Mouse (Mus musculus): ENCODE measurements at regions not wholly inside any gene's neighbourhood (a gene's known extent, or its start where the extent isn't known, plus 50 kb on each side); places are given as distances from the start of the nearest gene placed in this dataset.

- no peak for DNase-seq (ENCODE audit: inconsistent age in 2 of 2, low spot score in 1 of 2)
Observed at GRCm38 (mm10) chr8:104008756-104009155, 92.7 kb upstream of the Cdh5 start.

GRCm38 (mm10) chr8:104009306-104009705, 92.1 kb upstream of the Cdh5 start:
- DNase-seq (ENCODE audit: inconsistent age in 2 of 2, low spot score in 1 of 2): peak; percentile 46 to 82

GRCm38 (mm10) chr8:104022231-104022630, 79.2 kb upstream of the Cdh5 start:
- DNase-seq (ENCODE audit: inconsistent age in 2 of 2, low spot score in 1 of 2): no peak

GRCm38 (mm10) chr8:104022691-104023509, 78.5 kb upstream of the Cdh5 start:
- no peak for DNase-seq (ENCODE audit: inconsistent age in 2 of 2, low spot score in 1 of 2)

- DNase-seq (ENCODE audit: inconsistent age in 2 of 2, low spot score in 1 of 2): peak; percentile 18 to 72
Observed at GRCm38 (mm10) chr8:104027161-104027821, 74.1 kb upstream of the Cdh5 start.

- DNase-seq (ENCODE audit: inconsistent age in 2 of 2, low spot score in 1 of 2): peak; percentile 81 to 92
Observed at GRCm38 (mm10) chr8:104028626-104029025, 72.8 kb upstream of the Cdh5 start.

- DNase-seq (ENCODE audit: inconsistent age in 2 of 2, low spot score in 1 of 2): peak in 1 of 2 experiments; percentile 66
Observed at GRCm38 (mm10) chr8:104032179-104032578, 69.2 kb upstream of the Cdh5 start.

GRCm38 (mm10) chr8:104033148-104033547, 68.3 kb upstream of the Cdh5 start:
- no peak for DNase-seq (ENCODE audit: inconsistent age in 2 of 2, low spot score in 1 of 2)

GRCm38 (mm10) chr8:104034286-104034685, 67.1 kb upstream of the Cdh5 start:
- no peak for DNase-seq (ENCODE audit: inconsistent age in 2 of 2, low spot score in 1 of 2)

- DNase-seq (ENCODE audit: inconsistent age in 2 of 2, low spot score in 1 of 2): no peak
Observed at GRCm38 (mm10) chr8:104036580-104037477, 64.6 kb upstream of the Cdh5 start.

- no peak for DNase-seq (ENCODE audit: inconsistent age in 2 of 2, low spot score in 1 of 2)
Observed at GRCm38 (mm10) chr8:104037611-104038010, 63.8 kb upstream of the Cdh5 start.

GRCm38 (mm10) chr8:104039526-104039925, 61.9 kb upstream of the Cdh5 start:
- DNase-seq (ENCODE audit: inconsistent age in 2 of 2, low spot score in 1 of 2): no peak

- no peak for DNase-seq (ENCODE audit: inconsistent age in 2 of 2, low spot score in 1 of 2)
Observed at GRCm38 (mm10) chr8:104041522-104041921, 59.9 kb upstream of the Cdh5 start.

GRCm38 (mm10) chr8:104042434-104042833, 59.0 kb upstream of the Cdh5 start:
- DNase-seq (ENCODE audit: inconsistent age in 2 of 2, low spot score in 1 of 2): no peak

- no peak for DNase-seq (ENCODE audit: inconsistent age in 2 of 2, low spot score in 1 of 2)
Observed at GRCm38 (mm10) chr8:104048037-104048436, 53.4 kb upstream of the Cdh5 start.

- no peak for DNase-seq (ENCODE audit: inconsistent age in 2 of 2, low spot score in 1 of 2)
Observed at GRCm38 (mm10) chr8:104049181-104049580, 52.2 kb upstream of the Cdh5 start.

GRCm38 (mm10) chr8:104050694-104051539, 50.5 kb upstream of the Cdh5 start:
- DNase-seq (ENCODE audit: inconsistent age in 2 of 2, low spot score in 1 of 2): peak; percentile 48 to 83

GRCm38 (mm10) chr8:104051540-104051882, 49.9 kb upstream of the Cdh5 start:
- DNase-seq (ENCODE audit: inconsistent age in 2 of 2, low spot score in 1 of 2): no peak

Measured in adrenal gland, adult (tissue).